Mouse (Mus musculus) adrenal gland (tissue): ENCODE measurements around the gene Nxf1.

Source experiments
- intact Hi-C: fragments of 180-260 bp; cut with DNase I; formaldehyde crosslinking; loops from one replicate; pipeline ENCODE4 v1.15.1; 2025
- long read RNA-seq, 2 experiments: library from polyadenylated mRNA; unstranded; transcript quantifications; one replicate each; pipeline ENCODE4 v2.0.0; 2020; ENCODE audit warnings: borderline replicate concordance in 1 of 2; ENCODE audit not compliant: insufficient replicate concordance in 1 of 2

Gene Nxf1
- long read RNA-seq, experiment 1, full-length matches to known transcripts, result 23 of 37 reads
- long read RNA-seq, experiment 1, partial matches to known transcripts, result 8 of 37 reads
- long read RNA-seq, experiment 1, other reads (novel, unspliced or antisense), result 6 of 37 reads
- long read RNA-seq, experiment 2, full-length matches to known transcripts, result 32 of 53 reads
- long read RNA-seq, experiment 2, partial matches to known transcripts, result 12 of 53 reads
- long read RNA-seq, experiment 2, other reads (novel, unspliced or antisense), result 9 of 53 reads

- intact Hi-C loops, result loop anchor here (10.0 kb wide), 1 partner anchor 58 kb away; the partner anchor contains the start of gene Ttc9c
Observed at GRCm38 (mm10) chr19:8756635-8757387, at the start of gene Nxf1. Gene Nxf1 (plus strand): TSS chr19:8757073.

- intact Hi-C loops, result no loop called here
Observed at GRCm38 (mm10) chr19:8708954-8709353, 47.9 kb upstream of the Nxf1 start.

- intact Hi-C loops, result loop anchor here (10.0 kb wide), 1 partner anchor 405 kb away; no protein-coding TSS in a partner anchor
Observed at GRCm38 (mm10) chr19:8710057-8710456, 46.8 kb upstream of the Nxf1 start.

- intact Hi-C loops, result loop anchor here (10.0 kb wide), 1 partner anchor 403 kb away; no protein-coding TSS in a partner anchor
Observed at GRCm38 (mm10) chr19:8711506-8711905, 45.4 kb upstream of the Nxf1 start.

GRCm38 (mm10) chr19:8711949-8712869, 44.7 kb upstream of the Nxf1 start:
- intact Hi-C loops, result loop anchor here (10.0 kb wide), 1 partner anchor 403 kb away; no protein-coding TSS in a partner anchor

GRCm38 (mm10) chr19:8712870-8713305, 44.0 kb upstream of the Nxf1 start:
- intact Hi-C loops, result loop anchor here (10.0 kb wide), 1 partner anchor 402 kb away; no protein-coding TSS in a partner anchor

- intact Hi-C loops, result loop anchor here (10.0 kb wide), 1 partner anchor 401 kb away; no protein-coding TSS in a partner anchor
Observed at GRCm38 (mm10) chr19:8713306-8713996, 43.4 kb upstream of the Nxf1 start.

GRCm38 (mm10) chr19:8713997-8714652, 42.7 kb upstream of the Nxf1 start:
- intact Hi-C loops, result loop anchor here (10.0 kb wide), 1 partner anchor 401 kb away; no protein-coding TSS in a partner anchor

GRCm38 (mm10) chr19:8714653-8715481, 42.0 kb upstream of the Nxf1 start:
- intact Hi-C loops, result loop anchor here (10.0 kb wide), 1 partner anchor 400 kb away; no protein-coding TSS in a partner anchor

GRCm38 (mm10) chr19:8715868-8716766, 40.8 kb upstream of the Nxf1 start:
- intact Hi-C loops, result loop anchor here (10.0 kb wide), 1 partner anchor 399 kb away; no protein-coding TSS in a partner anchor

- intact Hi-C loops, result loop anchor here (10.0 kb wide), 1 partner anchor 398 kb away; no protein-coding TSS in a partner anchor
Observed at GRCm38 (mm10) chr19:8716767-8717475, 40.0 kb upstream of the Nxf1 start.

- intact Hi-C loops, result loop anchor here (10.0 kb wide), 1 partner anchor 396 kb away; no protein-coding TSS in a partner anchor
Observed at GRCm38 (mm10) chr19:8718357-8718756, 38.5 kb upstream of the Nxf1 start.

GRCm38 (mm10) chr19:8719037-8719436, 37.8 kb upstream of the Nxf1 start:
- intact Hi-C loops, result loop anchor here (10.0 kb wide), 1 partner anchor 396 kb away; no protein-coding TSS in a partner anchor

GRCm38 (mm10) chr19:8721378-8721777, 35.5 kb upstream of the Nxf1 start:
- intact Hi-C loops, result no loop called here

GRCm38 (mm10) chr19:8722021-8722420, 34.9 kb upstream of the Nxf1 start:
- intact Hi-C loops, result no loop called here

GRCm38 (mm10) chr19:8722559-8722906, 34.3 kb upstream of the Nxf1 start:
- intact Hi-C loops, result no loop called here
